Mouse (Mus musculus): ENCODE results near the gene Mcoln2.

DNA sequence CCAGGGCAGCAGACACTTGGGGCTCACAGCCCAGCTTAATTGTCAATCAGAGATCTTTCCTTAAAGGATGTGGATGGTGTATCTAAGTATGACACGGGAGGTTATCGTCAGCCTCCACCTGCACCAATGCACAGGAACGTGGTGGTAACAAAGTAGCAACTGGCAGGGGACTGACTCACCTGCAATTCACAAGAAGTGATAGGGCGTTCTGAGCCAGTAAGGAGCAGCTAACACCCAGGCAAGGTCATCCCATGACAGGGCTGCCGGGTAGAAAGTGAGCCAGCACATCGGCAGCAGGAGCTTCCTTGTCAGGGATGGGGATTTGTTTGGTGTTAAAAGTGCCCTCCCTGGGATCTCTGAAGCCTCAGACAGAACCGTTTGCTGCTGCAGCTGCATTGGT, 83.1 kb downstream of the Mcoln2 start:
- no peak for TF ChIP-seq GABPA (IDR thresholded peaks at IDR 0.05; ENCODE audit: insufficient replicate concordance, low read depth, low read length)
- no peak for TF ChIP-seq EP300 (IDR thresholded peaks at IDR 0.05; ENCODE audit: low read length)
- TF ChIP-seq CTCF (conservative IDR thresholded peaks at IDR 0.05 in 1 of 2, IDR thresholded peaks at IDR 0.05 in 1 of 2; ENCODE audit: low read depth in 2 of 2, low read length in 2 of 2), result no peak
- TF ChIP-seq POLR2A (IDR thresholded peaks at IDR 0.05; ENCODE audit: low read depth, low read length), result no peak
